Mouse (Mus musculus) lung, embryonic 15.5 days (tissue): Measurements from ENCODE around the gene Cdpf1. TPM values are rescaled to one million over a fixed set of nuclear protein-coding genes. Genes with fewer than 3 reads are reported as not detected.
"Not testable (repeated sequence)": the region's sequence is repeated elsewhere in the genome, so short reads cannot be mapped to it uniquely, and the experiment has no call there.

Source experiments
- ATAC-seq: fragments of 200-750 bp; cut with Nextera tagmentation; 2 replicates; pipeline ENCODE4 v1.8.0; 2017; ENCODE audit warnings: moderate number of reproducible peaks, borderline replicate concordance; ENCODE audit not compliant: low FRiP score, low TSS enrichment; ENCODE audit errors: extremely low read depth
- H3K27ac ChIP-seq: fragments of 300-500 bp; sonication (generic); 2 replicates; pipeline ENCODE4 v1.5.1; 2015; ENCODE audit warnings: moderate library complexity, mild to moderate bottlenecking, inconsistent platforms
- H3K27me3 ChIP-seq: fragments of 300-500 bp; sonication (generic); 2 replicates; pipeline ENCODE4 v1.6.1; 2015; ENCODE audit warnings: inconsistent platforms
- H3K36me3 ChIP-seq: fragments of 300-500 bp; sonication (generic); 2 replicates; pipeline ENCODE4 v1.6.1; 2015; ENCODE audit warnings: inconsistent platforms
- H3K4me1 ChIP-seq: fragments of 300-500 bp; sonication (generic); 2 replicates; pipeline ENCODE4 v1.6.1; 2015; ENCODE audit warnings: inconsistent platforms
- H3K4me2 ChIP-seq: fragments of 300-500 bp; sonication (generic); 2 replicates; pipeline ENCODE4 v1.6.1; 2015; ENCODE audit warnings: inconsistent platforms, mild to moderate bottlenecking, moderate library complexity
- H3K4me3 ChIP-seq: fragments of 300-500 bp; sonication (generic); 2 replicates; pipeline ENCODE4 v1.5.1; 2015; ENCODE audit warnings: mild to moderate bottlenecking, inconsistent platforms
- H3K9ac ChIP-seq: fragments of 300-500 bp; sonication (generic); 2 replicates; pipeline ENCODE4 v1.6.1; 2015; ENCODE audit warnings: inconsistent platforms
- H3K9me3 ChIP-seq: fragments of 300-500 bp; sonication (generic); 2 replicates; pipeline ENCODE4 v1.6.1; 2016; ENCODE audit warnings: inconsistent platforms
- WGBS: fragments of 180-500 bp; shearing (Covaris S2); methylation state at CpG from one replicate; pipeline ENCODE4 v1.1.7; 2015; 5-methylcytosine and 5-hydroxymethylcytosine counted together
- polyA plus RNA-seq: library from polyadenylated mRNA; unstranded; fragments of >200 nt; fragmentation: Nextera tagmentation; extraction: Ambion mirVana; gene quantifications from 2 replicates; pipeline ENCODE4 v1.2.1, GENCODE M21; 2015

The Cdpf1 gene
- polyA plus RNA-seq, 1 experiment from 2014 or later: 36.3 TPM

GRCm38 (mm10) chr15:85806886-85807285 lies 4.6 kb downstream of the Cdpf1 start:
- H3K9ac ChIP-seq: no peak overlapping the region
- H3K4me1 ChIP-seq: peaks cover 11% of the 10 kb centered on the region
- no peak overlapping the region for H3K4me3 ChIP-seq
- H3K9me3 ChIP-seq: no peaks in the 10 kb centered on the region
- WGBS: 64% methylated on average over 4 of the region's 4 CpGs
- no peaks in the 10 kb centered on the region for H3K27me3 ChIP-seq
- no peak for ATAC-seq
- H3K4me2 ChIP-seq: no peak overlapping the region
- H3K36me3 ChIP-seq: no peaks in the 10 kb centered on the region
- H3K27ac ChIP-seq: no peak overlapping the region

- Histone ChIP-seq H3K27me3 (no peaks in the 10 kb centered on the region), H3K9ac (no peak overlapping the region), H3K36me3 (no peaks in the 10 kb centered on the region), H3K4me2 (no peak overlapping the region), H3K4me1 (no peaks in the 10 kb centered on the region), H3K4me3 (no peak overlapping the region), H3K27ac (no peak overlapping the region), H3K9me3 (no peaks in the 10 kb centered on the region)
- ATAC-seq: no peak
- WGBS: 75% methylated on average over 2 of the region's 2 CpGs
Observed at GRCm38 (mm10) chr15:85802931-85803330, 8.6 kb downstream of the Cdpf1 start.

- H3K27ac ChIP-seq: no peak overlapping the region
- WGBS: 89% methylated on average over 8 of the region's 8 CpGs
- H3K27me3 ChIP-seq: no peaks in the 10 kb centered on the region
- H3K9ac ChIP-seq: no peak overlapping the region
- no peak overlapping the region for H3K4me3 ChIP-seq
- no peak for ATAC-seq
- H3K36me3 ChIP-seq: no peaks in the 10 kb centered on the region
- no peaks in the 10 kb centered on the region for H3K9me3 ChIP-seq
- H3K4me2 ChIP-seq: no peak overlapping the region
- no peaks in the 10 kb centered on the region for H3K4me1 ChIP-seq
Observed at GRCm38 (mm10) chr15:85798676-85799075, 12.8 kb downstream of the Cdpf1 start.

- no peak overlapping the region for H3K27ac ChIP-seq
- no peak overlapping the region for H3K9ac ChIP-seq
- no peaks in the 10 kb centered on the region for H3K9me3 ChIP-seq
- no peak overlapping the region for H3K4me2 ChIP-seq
- no peaks in the 10 kb centered on the region for H3K36me3 ChIP-seq
- H3K4me3 ChIP-seq: no peak overlapping the region
- no peaks in the 10 kb centered on the region for H3K27me3 ChIP-seq
- WGBS: 76% methylated on average over 6 of the region's 6 CpGs
- no peaks in the 10 kb centered on the region for H3K4me1 ChIP-seq
- no peak for ATAC-seq
Observed at GRCm38 (mm10) chr15:85795516-85795915, 16.0 kb downstream of the Cdpf1 start.

GRCm38 (mm10) chr15:85792819-85793218 lies 18.7 kb downstream of the Cdpf1 start:
- Histone ChIP-seq H3K27me3 (no peaks in the 10 kb centered on the region), H3K4me2 (no peak overlapping the region), H3K4me1 (no peaks in the 10 kb centered on the region), H3K9ac (no peak overlapping the region), H3K27ac (no peak overlapping the region), H3K9me3 (no peaks in the 10 kb centered on the region), H3K36me3 (no peaks in the 10 kb centered on the region), H3K4me3 (no peak overlapping the region)
- 68% methylated on average over 1 of the region's 1 CpGs for WGBS
- ATAC-seq: no peak

- Histone ChIP-seq H3K4me3 (no peak overlapping the region), H3K9me3 (no peaks in the 10 kb centered on the region), H3K36me3 (no peaks in the 10 kb centered on the region), H3K4me1 (no peaks in the 10 kb centered on the region), H3K27me3 (no peaks in the 10 kb centered on the region), H3K27ac (no peak overlapping the region), H3K9ac (no peak overlapping the region), H3K4me2 (no peak overlapping the region)
- 54% methylated on average over 4 of the region's 4 CpGs for WGBS
- no peak for ATAC-seq
Observed at GRCm38 (mm10) chr15:85791449-85791848, 20.0 kb downstream of the Cdpf1 start.

- H3K4me2 ChIP-seq: no peak overlapping the region
- whole genome bisulfite sequencing: 64% methylated on average over 16 of the region's 16 CpGs
- no peak overlapping the region for H3K9ac ChIP-seq
- no peak for ATAC-seq
- H3K9me3 ChIP-seq: no peaks in the 10 kb centered on the region
- no peaks in the 10 kb centered on the region for H3K4me1 ChIP-seq
- H3K36me3 ChIP-seq: no peaks in the 10 kb centered on the region
- H3K27me3 ChIP-seq: peaks cover 3% of the 10 kb centered on the region; the same call in 1 of the 2 replicates
- H3K4me3 ChIP-seq: no peak overlapping the region
- no peak overlapping the region for H3K27ac ChIP-seq
Observed at GRCm38 (mm10) chr15:85788633-85789032, 22.9 kb downstream of the Cdpf1 start.

GRCm38 (mm10) chr15:85788051-85788450 lies 23.4 kb downstream of the Cdpf1 start:
- Histone ChIP-seq H3K4me1 (no peaks in the 10 kb centered on the region), H3K4me2 (no peak overlapping the region), H3K27me3 (peaks cover 3% of the 10 kb centered on the region; the same call in 1 of the 2 replicates), H3K36me3 (no peaks in the 10 kb centered on the region), H3K9ac (no peak overlapping the region), H3K27ac (no peak overlapping the region), H3K4me3 (no peak overlapping the region), H3K9me3 (no peaks in the 10 kb centered on the region)
- ATAC-seq: no peak
- 92% methylated on average over 4 of the region's 4 CpGs for WGBS

- H3K9me3 ChIP-seq: no peaks in the 10 kb centered on the region
- no peak overlapping the region for H3K4me3 ChIP-seq
- 82% methylated on average over 6 of the region's 6 CpGs for WGBS
- no peak for ATAC-seq
- H3K27ac ChIP-seq: no peak overlapping the region
- H3K27me3 ChIP-seq: peaks cover 3% of the 10 kb centered on the region; the same call in 1 of the 2 replicates
- no peaks in the 10 kb centered on the region for H3K36me3 ChIP-seq
- no peak overlapping the region for H3K9ac ChIP-seq
- H3K4me1 ChIP-seq: no peaks in the 10 kb centered on the region
- H3K4me2 ChIP-seq: no peak overlapping the region
Observed at GRCm38 (mm10) chr15:85787482-85787881, 24.0 kb downstream of the Cdpf1 start.

GRCm38 (mm10) chr15:85786711-85787110 lies 24.8 kb downstream of the Cdpf1 start:
- Histone ChIP-seq H3K9me3 (no peaks in the 10 kb centered on the region), H3K4me3 (no peak overlapping the region), H3K27ac (no peak overlapping the region), H3K9ac (no peak overlapping the region), H3K27me3 (peaks cover 3% of the 10 kb centered on the region; the same call in 1 of the 2 replicates), H3K36me3 (no peaks in the 10 kb centered on the region), H3K4me1 (no peaks in the 10 kb centered on the region), H3K4me2 (no peak overlapping the region)
- no peak for ATAC-seq
- 53% methylated on average over 5 of the region's 5 CpGs for WGBS

- no peak overlapping the region for H3K4me3 ChIP-seq
- 84% methylated on average over 3 of the region's 3 CpGs for WGBS
- H3K27me3 ChIP-seq: peaks cover 3% of the 10 kb centered on the region; the same call in 1 of the 2 replicates
- no peaks in the 10 kb centered on the region for H3K36me3 ChIP-seq
- no peaks in the 10 kb centered on the region for H3K9me3 ChIP-seq
- H3K4me1 ChIP-seq: no peaks in the 10 kb centered on the region
- no peak overlapping the region for H3K27ac ChIP-seq
- no peak for ATAC-seq
- no peak overlapping the region for H3K9ac ChIP-seq
- H3K4me2 ChIP-seq: no peak overlapping the region
Observed at GRCm38 (mm10) chr15:85784341-85784740, 27.2 kb downstream of the Cdpf1 start.

GRCm38 (mm10) chr15:85783146-85783545 lies 28.4 kb downstream of the Cdpf1 start:
- Histone ChIP-seq H3K4me3 (no peak overlapping the region), H3K4me2 (no peak overlapping the region), H3K27ac (no peak overlapping the region), H3K9ac (no peak overlapping the region), H3K9me3 (no peaks in the 10 kb centered on the region), H3K27me3 (peaks cover 3% of the 10 kb centered on the region; the same call in 1 of the 2 replicates), H3K4me1 (no peaks in the 10 kb centered on the region), H3K36me3 (no peaks in the 10 kb centered on the region)
- no peak for ATAC-seq
- 75% methylated on average over 4 of the region's 4 CpGs for WGBS

- not testable (repeated sequence) for H3K4me2 ChIP-seq, ATAC-seq, H3K4me3 ChIP-seq, H3K9ac ChIP-seq, H3K4me1 ChIP-seq, H3K9me3 ChIP-seq, H3K27ac ChIP-seq, H3K27me3 ChIP-seq, H3K36me3 ChIP-seq
- WGBS: 88% methylated on average over 6 of the region's 6 CpGs
Observed at GRCm38 (mm10) chr15:85778891-85779290, 32.6 kb downstream of the Cdpf1 start.
